ENCODE assay signal across 8 mouse cellular contexts in genomic region chr9:40455336-40456185, GRCm38 (mm10).
A peak's percentile ranks its signal among the peaks of the same experiment; 100 is the strongest.
DNase-seq lines count a peak whose midpoint lies in the region; ATAC-seq lines count a peak whose summit lies in the region.

No protein-coding gene starts in this region.

- DNase-seq in R1 (ENCODE audit: low read depth, low spot score) (peak; percentile 66), MN1 (ENCODE audit: low spot score) (no peak)
- DNase-seq in cerebellum, adult 9-10 months, result peak; percentile 68
- peak; percentile 23 to 50 for DNase-seq in frontal cortex, postnatal 10 days (ENCODE audit: low spot score in 2 of 2)
- peak; percentile 66 for DNase-seq in limb, embryonic 11.5 days (ENCODE audit: low spot score)
- DNase-seq in midbrain, embryonic 11.5 days (ENCODE audit: low spot score, missing footprints), result peak; percentile 95
- DNase-seq in right cerebral cortex, postnatal 4 days, result peak; percentile 55

- no peak overlapping the region for H3K27ac ChIP-seq in hindbrain, embryonic 12.5 days
- no peak overlapping the region for H3K27ac ChIP-seq in limb, embryonic 11.5 days (replicated peaks; ENCODE audit: low read depth, low read length)
- H3K27ac ChIP-seq in midbrain, embryonic 11.5 days (ENCODE audit: low read depth, low read length), result no peak overlapping the region

- H3K4me3 ChIP-seq in hindbrain, embryonic 12.5 days, result peak overlapping the region; percentile 53
- H3K4me3 ChIP-seq in limb, embryonic 11.5 days (ENCODE audit: low read depth, low read length), result peak overlapping the region; percentile 59
- peak overlapping the region; percentile 53 for H3K4me3 ChIP-seq in midbrain, embryonic 11.5 days (ENCODE audit: low read depth, low read length)

- peak; percentile 59 for ATAC-seq in hindbrain, embryonic 12.5 days (ENCODE audit: low FRiP score)
- 0 out of 2 replicates have a peak, but pooled peaks have one; percentile 18 for ATAC-seq in limb, embryonic 11.5 days (ENCODE audit: insufficient number of reproducible peaks, low FRiP score, low TSS enrichment, low read depth)
- peak; percentile 63 for ATAC-seq in midbrain, embryonic 11.5 days (ENCODE audit: low FRiP score)

- peaks cover 30% of the 10 kb centered on the region for H3K27me3 ChIP-seq in hindbrain, embryonic 12.5 days
- peaks cover 9% of the 10 kb centered on the region; the same call in 1 of the 2 replicates for H3K27me3 ChIP-seq in limb, embryonic 11.5 days (ENCODE audit: control insufficient read depth, insufficient read depth, low read length)
- H3K27me3 ChIP-seq in midbrain, embryonic 11.5 days (ENCODE audit: control insufficient read depth, insufficient read depth, low read length), result peaks cover 12% of the 10 kb centered on the region

- no peaks in the 10 kb centered on the region for H3K9me3 ChIP-seq in hindbrain, embryonic 12.5 days (replicated peaks)
- H3K9me3 ChIP-seq in limb, embryonic 11.5 days (ENCODE audit: control insufficient read depth, low read length), result no peaks in the 10 kb centered on the region
- H3K9me3 ChIP-seq in midbrain, embryonic 11.5 days (ENCODE audit: control insufficient read depth, low read length), result no peaks in the 10 kb centered on the region

- peaks cover 8% of the 10 kb centered on the region; the same call in 1 of the 2 replicates for H3K4me1 ChIP-seq in hindbrain, embryonic 12.5 days
- peaks cover 7% of the 10 kb centered on the region; the same call in 1 of the 2 replicates for H3K4me1 ChIP-seq in limb, embryonic 11.5 days (ENCODE audit: control insufficient read depth, insufficient read depth, low read length)
- H3K4me1 ChIP-seq in midbrain, embryonic 11.5 days (ENCODE audit: control insufficient read depth, insufficient read depth, low read length), result peaks cover 14% of the 10 kb centered on the region

- no peaks in the 10 kb centered on the region for H3K36me3 ChIP-seq in hindbrain, embryonic 12.5 days
- no peaks in the 10 kb centered on the region for H3K36me3 ChIP-seq in limb, embryonic 11.5 days (ENCODE audit: control insufficient read depth, insufficient read depth, low read length)
- no peaks in the 10 kb centered on the region for H3K36me3 ChIP-seq in midbrain, embryonic 11.5 days (ENCODE audit: control insufficient read depth, insufficient read depth, low read length)

- peak overlapping the region; percentile 48 for H3K9ac ChIP-seq in hindbrain, embryonic 12.5 days
- H3K9ac ChIP-seq in limb, embryonic 11.5 days (ENCODE audit: low read length), result peak overlapping the region; percentile 59
- peak overlapping the region; percentile 65 for H3K9ac ChIP-seq in midbrain, embryonic 11.5 days (ENCODE audit: low read length)

- under 1% methylated on average over 77 of the region's 77 CpGs for WGBS in hindbrain, embryonic 12.5 days
- under 1% methylated on average over 77 of the region's 77 CpGs for WGBS in limb, embryonic 11.5 days
- WGBS in midbrain, embryonic 11.5 days, result under 1% methylated on average over 75 of the region's 77 CpGs

- H3K4me2 ChIP-seq in hindbrain, embryonic 12.5 days (replicated peaks), result peak overlapping the region; percentile 98
- H3K4me2 ChIP-seq in limb, embryonic 11.5 days (ENCODE audit: low read depth, severe bottlenecking), result peak overlapping the region; percentile 99
- H3K4me2 ChIP-seq in midbrain, embryonic 11.5 days, result peak overlapping the region; percentile 98
